Mouse (Mus musculus): ENCODE data around the gene Plac9a. TPM values are rescaled to one million over a fixed set of nuclear protein-coding genes. Genes with fewer than 3 reads are reported as not detected.

Plac9a gene
- polyA plus RNA-seq, 1 experiment: 6.9 TPM

DNA sequence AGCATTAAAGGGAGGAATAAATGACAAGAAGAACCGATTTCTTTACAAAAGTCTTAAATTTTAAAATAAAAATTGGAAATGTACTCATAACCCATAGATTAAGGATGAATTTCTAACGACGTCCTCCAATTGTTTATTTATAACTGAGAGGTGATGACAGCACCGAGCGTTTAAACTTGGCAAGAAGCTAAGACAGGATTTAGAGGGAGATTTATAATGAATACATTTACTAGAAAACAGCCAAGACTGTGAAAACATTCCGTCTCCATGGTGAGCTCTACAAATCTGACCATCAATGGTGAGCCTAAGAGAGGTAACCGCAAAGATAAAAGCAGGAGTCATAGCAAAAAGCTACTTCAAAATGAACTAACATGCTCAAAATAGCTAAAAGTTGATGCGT is 64.5 kb downstream of the Plac9a start:
- no peak for DNase-seq (ENCODE audit: low spot score)

Other genes with a start within 250 kb of the Plac9a start
- gene Ppif, start 208.9 kb downstream of the Plac9a start, polyA plus RNA-seq (2012; rRNA removed): 21.2 and 27.2 TPM in 2 replicates
- gene Zcchc24, start 134.1 kb downstream of the Plac9a start, polyA plus RNA-seq (2012; rRNA removed): 62.1 and 79.7 TPM in 2 replicates
- gene Anxa11, start 60.9 kb downstream of the Plac9a start, polyA plus RNA-seq (2012; rRNA removed): 65.5 and 84.4 TPM in 2 replicates
- 3.4 and 5.7 TPM in 2 replicates for gene Tmem254a, start 24.6 kb upstream of the Plac9a start, polyA plus RNA-seq (2012; rRNA removed)
- gene Cphx1, start 35.2 kb upstream of the Plac9a start, polyA plus RNA-seq (2012; rRNA removed): not detected in 2 replicates
- 1.7 and 2.4 TPM in 2 replicates for gene Duxbl1, start 75.5 kb upstream of the Plac9a start, polyA plus RNA-seq (2012; rRNA removed)
- gene Gm9780, start 139.6 kb upstream of the Plac9a start, polyA plus RNA-seq (2012; rRNA removed): 165 and 279 TPM in 2 replicates
- gene Tmem254c, start 164.3 kb upstream of the Plac9a start, polyA plus RNA-seq (2012; rRNA removed): 16.9 and 24.6 TPM in 2 replicates
- not detected in 2 replicates for gene Cphx2, start 178.4 kb upstream of the Plac9a start, polyA plus RNA-seq (2012; rRNA removed)
- gene Cphx3, start 179.2 kb upstream of the Plac9a start, polyA plus RNA-seq (2012; rRNA removed): not detected in 2 replicates
- gene Duxbl2, start 215.2 kb upstream of the Plac9a start, polyA plus RNA-seq (2012; rRNA removed): 0.25 TPM in 1 of 2 replicates, not detected in the other